Mouse (Mus musculus) gastrocnemius, adult 2 months (tissue): ENCODE data around the gene Man2a1. TPM values are rescaled to one million over a fixed set of nuclear protein-coding genes. Genes with fewer than 3 reads are reported as not detected.

Experiments
- DNase-seq: peaks from one replicate; pipeline ENCODE4 v3.0.0; 2022
- H3K27ac ChIP-seq: fragments of 200-600 bp; 2 replicates; pipeline ENCODE4 v1.8.1; 2022; ENCODE audit warnings: mild to moderate bottlenecking
- H3K4me3 ChIP-seq: fragments of 200-600 bp; 2 replicates; pipeline ENCODE4 v1.8.1; 2022; ENCODE audit warnings: mild to moderate bottlenecking, moderate library complexity
- CTCF ChIP-seq: fragments of 200-600 bp; IDR thresholded peaks from 2 replicates; pipeline ENCODE4 v1.8.1; 2022; ENCODE audit warnings: antibody characterized with exemption, mild to moderate bottlenecking, moderate library complexity
- intact Hi-C: fragments of 180-260 bp; cut with DNase I; formaldehyde crosslinking; loops from one replicate; pipeline ENCODE4 v1.15.1; 2025
- total RNA-seq, 2 experiments: library from RNA; stranded (reverse); gene quantifications; 2 replicates each; pipeline ENCODE4 v1.2.3; 2021

Man2a1 gene
- total RNA-seq, 2 experiments from 2014 or later, result 9.0 to 9.8 TPM

GRCm38 (mm10) chr17:64698516-64698915 lies 98.0 kb downstream of the Man2a1 start:
- no peak for DNase-seq
- H3K27ac ChIP-seq, result no peak overlapping the region
- TF ChIP-seq CTCF, result no peak
- no peak overlapping the region for H3K4me3 ChIP-seq
- intact Hi-C loops, result no loop called here

GRCm38 (mm10) chr17:64703649-64704230 lies 103.2 kb downstream of the Man2a1 start:
- TF ChIP-seq CTCF, result no peak
- intact Hi-C loops, result no loop called here
- no peak overlapping the region for H3K27ac ChIP-seq

DNA sequence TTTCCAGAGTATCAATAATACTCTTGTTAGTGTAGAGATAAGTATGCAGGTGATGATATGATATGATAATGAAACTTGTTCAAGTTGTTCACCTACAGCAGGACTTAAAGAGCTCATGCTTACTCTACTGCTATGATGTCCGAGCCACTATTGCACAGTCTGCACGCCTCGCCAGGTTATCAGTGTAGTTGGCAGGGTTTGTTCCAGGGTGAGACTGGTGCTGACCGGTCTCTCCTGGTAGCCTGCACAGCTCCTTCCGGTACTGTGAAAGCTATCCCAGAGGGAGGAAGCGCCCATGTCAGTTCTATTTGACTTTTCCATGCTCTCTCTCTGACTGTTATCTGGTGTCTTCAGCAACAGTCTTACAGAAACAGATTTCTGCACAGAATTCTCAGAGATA lies 107.0 kb downstream of the Man2a1 start:
- intact Hi-C loops, result no loop called here
- no peak for DNase-seq
- no peak overlapping the region for H3K27ac ChIP-seq
- no peak overlapping the region for H3K4me3 ChIP-seq
- no peak for TF ChIP-seq CTCF

More at GRCm38 (mm10) chr17:64703649-64704230, 103.2 kb downstream of the Man2a1 start:
- H3K4me3 ChIP-seq, result no peak overlapping the region
- DNase-seq, result no peak

GRCm38 (mm10) chr17:64716318-64716717 lies 115.8 kb downstream of the Man2a1 start:
- peak; percentile 88 for DNase-seq
- Histone ChIP-seq H3K4me3 (peak overlapping the region; percentile 45), H3K27ac (peak overlapping the region; percentile 85)
- intact Hi-C loops, result loop anchor here (5.0 kb wide), 2 partner anchors 34 to 114 kb away; partner anchors contain the start of gene Man2a1
- no peak for TF ChIP-seq CTCF

- intact Hi-C loops, result loop anchor here (5.0 kb wide), 2 partner anchors 37 to 117 kb away; partner anchors contain the start of gene Man2a1
- Histone ChIP-seq H3K27ac (peak overlapping the region; percentile 82), H3K4me3 (no peak overlapping the region)
- no peak for TF ChIP-seq CTCF
- peak; percentile 38 for DNase-seq
Measured at GRCm38 (mm10) chr17:64719760-64720159, 119.2 kb downstream of the Man2a1 start.

DNA sequence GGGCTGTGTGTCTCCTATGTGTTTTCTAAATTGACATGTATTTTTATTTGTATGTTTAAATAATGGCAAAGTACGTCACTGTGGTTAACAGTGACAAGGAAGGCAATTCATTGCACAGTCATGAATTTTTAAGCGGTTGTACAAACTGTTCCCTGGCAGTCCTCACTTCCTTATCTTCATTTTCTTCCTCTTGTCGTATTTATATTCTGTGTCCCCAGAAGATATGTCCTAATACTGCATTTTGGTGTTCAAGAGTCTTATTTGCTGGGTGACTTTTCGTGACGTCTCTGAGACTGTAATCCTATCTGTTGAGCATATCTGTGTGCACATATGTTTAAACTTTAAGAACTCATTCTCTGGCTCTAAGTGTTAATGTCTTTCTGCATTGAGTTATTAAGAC lies 120.6 kb downstream of the Man2a1 start:
- intact Hi-C loops, result no loop called here

GRCm38 (mm10) chr17:64723162-64723561 lies 122.6 kb downstream of the Man2a1 start:
- TF ChIP-seq CTCF, result no peak
- Histone ChIP-seq H3K27ac (no peak overlapping the region), H3K4me3 (no peak overlapping the region)
- DNase-seq, result no peak
- intact Hi-C loops, result no loop called here

More for the DNA sequence above, 120.6 kb downstream of the Man2a1 start:
- Histone ChIP-seq H3K27ac (peak overlapping the region; percentile 82), H3K4me3 (no peak overlapping the region)
- no peak for TF ChIP-seq CTCF
- no peak for DNase-seq

DNA sequence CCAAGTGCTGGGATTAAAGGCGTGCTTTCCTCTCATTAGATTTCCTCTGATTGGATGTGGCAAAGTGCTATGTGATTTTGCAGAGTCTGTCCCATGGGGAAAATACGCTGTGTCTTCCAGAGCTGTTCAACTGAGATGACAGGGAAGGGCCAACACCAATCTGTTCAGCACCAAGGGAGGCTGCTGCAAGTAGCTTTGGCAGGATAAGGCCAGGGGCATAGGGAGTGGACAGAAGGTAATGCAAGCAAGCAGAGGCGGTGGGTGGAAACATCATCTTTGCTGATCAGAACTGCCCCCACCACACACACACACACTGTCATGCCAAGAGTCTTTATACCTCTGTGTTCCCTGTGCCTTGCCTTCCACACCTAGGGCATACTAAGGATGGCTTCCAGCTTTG lies 124.7 kb downstream of the Man2a1 start:
- no peak for DNase-seq
- Histone ChIP-seq H3K4me3 (no peak overlapping the region), H3K27ac (no peak overlapping the region)
- intact Hi-C loops, result no loop called here
- TF ChIP-seq CTCF, result no peak

DNA sequence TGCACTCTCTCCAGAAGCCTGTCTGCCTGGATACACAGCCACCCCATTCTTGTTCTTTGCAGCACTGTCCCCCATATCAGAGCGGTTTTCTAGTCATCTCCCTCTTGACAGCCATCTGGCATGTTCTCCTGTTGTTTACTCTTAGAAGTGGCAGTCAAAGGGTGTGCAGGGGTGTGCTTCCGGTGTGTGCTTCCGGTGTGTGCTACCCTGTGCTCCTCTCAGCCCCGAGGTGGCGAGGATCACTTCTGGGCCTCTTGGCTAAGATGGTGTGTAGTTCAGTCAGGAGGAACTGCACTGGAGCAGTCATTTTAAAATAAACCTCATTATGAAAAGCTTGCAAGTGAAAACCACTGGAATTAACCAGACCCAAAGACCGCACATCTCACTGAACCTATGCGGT lies 125.5 kb downstream of the Man2a1 start:
- TF ChIP-seq CTCF, result no peak
- DNase-seq, result no peak
- Histone ChIP-seq H3K4me3 (no peak overlapping the region), H3K27ac (no peak overlapping the region)
- intact Hi-C loops, result no loop called here

- DNase-seq, result no peak
- intact Hi-C loops, result no loop called here
- no peak for TF ChIP-seq CTCF
- Histone ChIP-seq H3K4me3 (no peak overlapping the region), H3K27ac (0 out of 2 replicates have a peak overlapping the region, but pooled peaks have one; percentile 16)
Measured at GRCm38 (mm10) chr17:64735492-64735891, 135.0 kb downstream of the Man2a1 start.

DNA sequence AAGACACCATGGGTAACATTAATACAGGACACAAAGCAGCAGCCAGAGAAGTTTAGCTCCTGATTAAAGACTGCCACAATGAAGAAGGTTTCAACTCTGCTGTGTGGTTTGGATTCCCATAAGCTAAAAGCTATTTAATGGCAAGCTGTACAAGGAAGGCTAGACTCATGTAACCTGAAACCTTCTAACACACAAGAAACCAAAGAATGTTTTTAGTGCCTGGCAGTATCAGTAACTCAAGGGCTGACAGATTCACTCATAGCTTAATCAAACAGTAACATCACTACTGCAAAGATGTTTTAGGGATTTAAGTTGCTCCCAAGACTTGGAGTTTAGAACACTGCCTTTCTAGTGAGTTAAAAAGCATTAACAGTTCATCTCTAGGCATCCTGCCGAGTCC lies 137.4 kb downstream of the Man2a1 start:
- H3K4me3 ChIP-seq, result no peak overlapping the region
- no peak for DNase-seq
- no peak overlapping the region for H3K27ac ChIP-seq
- no peak for TF ChIP-seq CTCF
- intact Hi-C loops, result no loop called here

GRCm38 (mm10) chr17:64739129-64739528 lies 138.6 kb downstream of the Man2a1 start:
- Histone ChIP-seq H3K4me3 (no peak overlapping the region), H3K27ac (no peak overlapping the region)
- DNase-seq, result no peak
- intact Hi-C loops, result no loop called here
- no peak for TF ChIP-seq CTCF

- intact Hi-C loops, result no loop called here
- no peak for TF ChIP-seq CTCF
- no peak overlapping the region for H3K4me3 ChIP-seq
- no peak overlapping the region for H3K27ac ChIP-seq
- DNase-seq, result no peak
Measured at GRCm38 (mm10) chr17:64742715-64743605, 142.4 kb downstream of the Man2a1 start.
